Comparison of ENCODE assay signal across 13 mouse cellular contexts in genomic region chr19:47871515-47871914, GRCm38 (mm10). TPM values are rescaled to one million over a fixed set of nuclear protein-coding genes. Genes with fewer than 3 reads are reported as not detected.
DNase-seq lines count a peak whose midpoint lies in the region; ATAC-seq and TF ChIP-seq lines count a peak whose summit lies in the region.
"Had no signal": no experiment of that assay in that cellular context is flagged by ENCODE, and none has a peak within 500 bp of the region (broad histone marks: within the 10 kb centered on the region; RNA-seq: fewer than 3 reads in every experiment).

No protein-coding gene starts in this region.

- DNase-seq in heart, postnatal 0 days (ENCODE audit: low spot score): no peak
- DNase-seq in heart, adult 11 months: no peak
- DNase-seq in midbrain, embryonic 10.5 days (ENCODE audit: low spot score): peak; percentile 43
- DNase-seq in retina, postnatal 7 days (ENCODE audit: low read depth, low spot score): peak; percentile 60
- DNase-seq in layer of hippocampus, adult 11-12 months (ENCODE audit: low spot score): no peak
- DNase-seq in adrenal gland, adult (ENCODE audit: inconsistent age in 2 of 2, low spot score in 1 of 2): no peak
- DNase-seq: adrenal gland, postnatal 36 days; gastrocnemius, postnatal 10 days; lung, postnatal 36 days had no signal

- H3K4me2 ChIP-seq in heart, postnatal 0 days (ENCODE audit: low read depth, low read length): no peak overlapping the region
- no peak overlapping the region for H3K4me2 ChIP-seq in midbrain, embryonic 13.5 days (replicated peaks)
- H3K4me2 ChIP-seq: stomach, embryonic 15.5 days had no signal

- no peaks in the 10 kb centered on the region for H3K27me3 ChIP-seq in heart, postnatal 0 days (ENCODE audit: control insufficient read depth, insufficient read depth, low read length)
- H3K27me3 ChIP-seq in midbrain, embryonic 10.5 days (ENCODE audit: low read depth, poor library complexity, severe bottlenecking): 0 out of 2 replicates have a peak, but pooled peaks cover 3% of the 10 kb centered on the region
- H3K27me3 ChIP-seq in midbrain, embryonic 13.5 days: peaks cover 7% of the 10 kb centered on the region; the same call in 1 of the 2 replicates
- H3K27me3 ChIP-seq: stomach, embryonic 15.5 days had no signal

- peak; percentile 17; the same call in 1 of the 2 replicates for TF ChIP-seq CTCF in heart, postnatal 0 days (IDR thresholded peaks at IDR 0.05; ENCODE audit: low read depth)

- no peak overlapping the region for H3K9ac ChIP-seq in heart, postnatal 0 days (replicated peaks; ENCODE audit: low read depth, low read length)
- H3K9ac ChIP-seq in midbrain, embryonic 13.5 days (replicated peaks): no peak overlapping the region
- H3K9ac ChIP-seq: stomach, embryonic 15.5 days had no signal

- ATAC-seq in heart, postnatal 0 days (ENCODE audit: insufficient read depth, low read depth): no peak
- ATAC-seq in midbrain, embryonic 13.5 days: no peak
- peak; percentile 62 for ATAC-seq in common myeloid progenitor, adult 5-6 weeks (replicated peaks; ENCODE audit: low read depth, poor library complexity, severe bottlenecking)
- ATAC-seq: inflammation-experienced regulatory T-cells, adult 6 months had no signal

- H3K4me3 ChIP-seq in heart, postnatal 0 days (ENCODE audit: low read depth, low read length): no peak overlapping the region
- no peak overlapping the region for H3K4me3 ChIP-seq in midbrain, embryonic 10.5 days
- H3K4me3 ChIP-seq in midbrain, embryonic 13.5 days (replicated peaks): no peak overlapping the region
- H3K4me3 ChIP-seq: stomach, embryonic 15.5 days had no signal

- H3K4me1 ChIP-seq in heart, postnatal 0 days (ENCODE audit: control insufficient read depth, insufficient read depth): no peaks in the 10 kb centered on the region
- H3K4me1 ChIP-seq in midbrain, embryonic 10.5 days: no peaks in the 10 kb centered on the region
- no peaks in the 10 kb centered on the region for H3K4me1 ChIP-seq in midbrain, embryonic 13.5 days (replicated peaks)

- WGBS in heart, postnatal 0 days: 33% methylated on average over 10 of the region's 10 CpGs
- 23% methylated on average over 10 of the region's 10 CpGs for WGBS in midbrain, embryonic 10.5 days
- WGBS in midbrain, embryonic 13.5 days: 21% methylated on average over 10 of the region's 10 CpGs

- H3K9me3 ChIP-seq in heart, postnatal 0 days (replicated peaks; ENCODE audit: control insufficient read depth, low read length): no peaks in the 10 kb centered on the region
- no peaks in the 10 kb centered on the region for H3K9me3 ChIP-seq in midbrain, embryonic 10.5 days (replicated peaks)
- H3K9me3 ChIP-seq in midbrain, embryonic 13.5 days: no peaks in the 10 kb centered on the region
- H3K9me3 ChIP-seq: stomach, embryonic 15.5 days had no signal

- no peaks in the 10 kb centered on the region for H3K36me3 ChIP-seq in heart, postnatal 0 days (replicated peaks; ENCODE audit: control insufficient read depth, insufficient read depth, low read length)
- H3K36me3 ChIP-seq in midbrain, embryonic 10.5 days: no peaks in the 10 kb centered on the region
- H3K36me3 ChIP-seq in midbrain, embryonic 13.5 days: no peaks in the 10 kb centered on the region
- H3K36me3 ChIP-seq: stomach, embryonic 15.5 days had no signal

- TF ChIP-seq EP300 in heart, postnatal 0 days (IDR thresholded peaks at IDR 0.05; ENCODE audit: low read depth): no peak

- H3K27ac ChIP-seq in heart, postnatal 0 days (ENCODE audit: low read depth): no peak overlapping the region
- H3K27ac ChIP-seq in midbrain, embryonic 10.5 days (replicated peaks): no peak overlapping the region
- H3K27ac ChIP-seq in midbrain, embryonic 13.5 days: no peak overlapping the region
- H3K27ac ChIP-seq: stomach, embryonic 15.5 days had no signal

RNA-seq across cellular contexts. Expression of gene Gsto2, which starts 6.2 kb away (rescaled TPM):
- 11.4 TPM in 1 of 2 replicates, not detected in the other for total RNA-seq in heart, postnatal 0 days (2014; rRNA removed; ENCODE audit: low replicate concordance)
- polyA plus RNA-seq in heart, postnatal 0 days (2015; fragmentation: Nextera tagmentation; extraction: Ambion mirVana): 1.7 and 2.1 TPM in 2 replicates
- 1.4 and 1.6 TPM in 2 replicates for polyA plus RNA-seq in midbrain, embryonic 10.5 days (2016; fragmentation: Nextera tagmentation; extraction: Ambion mirVana)
- polyA plus RNA-seq in midbrain, embryonic 13.5 days (2015; fragmentation: Nextera tagmentation; extraction: Ambion mirVana): 1.2 and 1.5 TPM in 2 replicates
- not detected in 2 replicates for total RNA-seq in common myeloid progenitor, adult 5-6 weeks (2017)

RNA-seq across cellular contexts. Expression of gene Gsto1, which starts 16.7 kb away (rescaled TPM):
- 136 and 146 TPM in 2 replicates for total RNA-seq in heart, postnatal 0 days (2014; rRNA removed; ENCODE audit: low replicate concordance)
- polyA plus RNA-seq in heart, postnatal 0 days (2015; fragmentation: Nextera tagmentation; extraction: Ambion mirVana): 127 and 140 TPM in 2 replicates
- 78.1 and 92.2 TPM in 2 replicates for polyA plus RNA-seq in midbrain, embryonic 10.5 days (2016; fragmentation: Nextera tagmentation; extraction: Ambion mirVana)
- polyA plus RNA-seq in midbrain, embryonic 13.5 days (2015; fragmentation: Nextera tagmentation; extraction: Ambion mirVana): 89.1 and 98.3 TPM in 2 replicates
- total RNA-seq in common myeloid progenitor, adult 5-6 weeks (2017): 156 and 163 TPM in 2 replicates

RNA-seq across cellular contexts. Expression of gene Cfap43, which starts 47.6 kb away (rescaled TPM):
- 0.08 TPM in 1 of 2 replicates, not detected in the other for total RNA-seq in heart, postnatal 0 days (2014; rRNA removed; ENCODE audit: low replicate concordance)
- 0.15 and 0.43 TPM in 2 replicates for polyA plus RNA-seq in heart, postnatal 0 days (2015; fragmentation: Nextera tagmentation; extraction: Ambion mirVana)
- 0.06 and 0.09 TPM in 2 replicates for polyA plus RNA-seq in midbrain, embryonic 10.5 days (2016; fragmentation: Nextera tagmentation; extraction: Ambion mirVana)
- polyA plus RNA-seq in midbrain, embryonic 13.5 days (2015; fragmentation: Nextera tagmentation; extraction: Ambion mirVana): 0.24 and 0.36 TPM in 2 replicates
- 0.15 TPM in 1 of 2 replicates, not detected in the other for total RNA-seq in common myeloid progenitor, adult 5-6 weeks (2017)
- total RNA-seq: adrenal gland, postnatal 36 days; gastrocnemius, postnatal 10 days had no signal

RNA-seq across cellular contexts. Expression of gene Itprip, which starts 47.6 kb away (rescaled TPM):
- 27.2 and 30.1 TPM in 2 replicates for total RNA-seq in heart, postnatal 0 days (2014; rRNA removed; ENCODE audit: low replicate concordance)
- 9.5 and 10.5 TPM in 2 replicates for polyA plus RNA-seq in heart, postnatal 0 days (2015; fragmentation: Nextera tagmentation; extraction: Ambion mirVana)
- 21.7 and 22.9 TPM in 2 replicates for polyA plus RNA-seq in midbrain, embryonic 10.5 days (2016; fragmentation: Nextera tagmentation; extraction: Ambion mirVana)
- 8.5 and 9.2 TPM in 2 replicates for polyA plus RNA-seq in midbrain, embryonic 13.5 days (2015; fragmentation: Nextera tagmentation; extraction: Ambion mirVana)
- total RNA-seq in common myeloid progenitor, adult 5-6 weeks (2017): 13.6 and 16.1 TPM in 2 replicates

Comparison
In these comparisons a context has a peak if more than half of its experiments do, and no peak if none do; other contexts are left out.
1. DNase-seq: peak in midbrain, embryonic 10.5 days (single experiment) and retina, postnatal 7 days (single experiment); none in heart, postnatal 0 days (single experiment), heart, adult 11 months (single experiment), layer of hippocampus, adult 11-12 months (single experiment) and adrenal gland, adult (0 of 2).